Mouse (Mus musculus) embryonic facial prominence, embryonic 10.5 days (tissue): ENCODE measurements at regions not wholly inside any gene's neighbourhood (a gene's known extent, or its start where the extent isn't known, plus 50 kb on each side); places are given as distances from the start of the nearest gene placed in this dataset.

Experiments
- DNase-seq: peaks from one replicate; pipeline ENCODE4 v3.0.0-alpha.2; 2017; ENCODE audit warnings: low spot score
- H3K27ac ChIP-seq: fragments of 300-500 bp; sonication (generic); replicated peaks from 2 replicates; pipeline ENCODE4 v1.5.1; 2016; ENCODE audit warnings: mild to moderate bottlenecking
- H3K27me3 ChIP-seq: fragments of 300-500 bp; sonication (generic); replicated peaks from 2 replicates; pipeline ENCODE4 v1.6.1; 2016; ENCODE audit warnings: low read depth, mild to moderate bottlenecking; ENCODE audit not compliant: poor library complexity, severe bottlenecking
- H3K36me3 ChIP-seq: fragments of 300-500 bp; sonication (generic); replicated peaks from 2 replicates; pipeline ENCODE4 v1.6.1; 2016; ENCODE audit warnings: mild to moderate bottlenecking, moderate library complexity
- H3K4me1 ChIP-seq: fragments of 300-500 bp; sonication (generic); 2 replicates; pipeline ENCODE4 v1.6.1; 2016
- H3K4me3 ChIP-seq: fragments of 300-500 bp; sonication (generic); 2 replicates; pipeline ENCODE4 v1.5.1; 2016; ENCODE audit warnings: mild to moderate bottlenecking, moderate library complexity
- H3K9me3 ChIP-seq: fragments of 300-500 bp; sonication (generic); 2 replicates; pipeline ENCODE4 v1.6.1; 2016; ENCODE audit warnings: mild to moderate bottlenecking
- WGBS: fragments of 180-500 bp; shearing (Covaris S2); methylation state at CpG from one replicate; pipeline ENCODE4 v1.1.7; 2016; 5-methylcytosine and 5-hydroxymethylcytosine counted together

DNA sequence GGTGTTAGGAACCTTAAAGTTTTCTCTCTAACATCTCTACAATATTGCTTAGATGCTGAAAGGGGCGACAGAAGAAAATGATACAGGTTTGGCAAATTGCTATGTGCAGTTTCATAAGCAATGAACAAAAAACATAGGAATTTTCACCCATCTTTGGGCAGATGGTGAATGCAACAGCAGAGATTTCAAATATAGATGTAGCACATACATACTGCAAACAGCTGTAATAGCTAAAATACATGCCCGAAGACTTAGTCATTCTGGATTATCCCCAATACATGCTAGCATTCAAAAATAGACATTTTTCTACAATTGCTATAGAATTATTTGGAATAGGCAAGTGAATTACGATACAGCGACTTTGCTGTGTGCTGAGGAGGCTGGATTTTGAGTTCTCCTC is 544.1 kb downstream of the D3Ertd751e start:
- Histone ChIP-seq H3K36me3 (no peaks in the 10 kb centered on the region), H3K27ac (no peak overlapping the region), H3K27me3 (no peaks in the 10 kb centered on the region), H3K4me3 (no peak overlapping the region), H3K4me1 (no peaks in the 10 kb centered on the region), H3K9me3 (no peaks in the 10 kb centered on the region)
- no peak for DNase-seq
- WGBS = 90% methylated on average over 4 of the region's 4 CpGs

DNA sequence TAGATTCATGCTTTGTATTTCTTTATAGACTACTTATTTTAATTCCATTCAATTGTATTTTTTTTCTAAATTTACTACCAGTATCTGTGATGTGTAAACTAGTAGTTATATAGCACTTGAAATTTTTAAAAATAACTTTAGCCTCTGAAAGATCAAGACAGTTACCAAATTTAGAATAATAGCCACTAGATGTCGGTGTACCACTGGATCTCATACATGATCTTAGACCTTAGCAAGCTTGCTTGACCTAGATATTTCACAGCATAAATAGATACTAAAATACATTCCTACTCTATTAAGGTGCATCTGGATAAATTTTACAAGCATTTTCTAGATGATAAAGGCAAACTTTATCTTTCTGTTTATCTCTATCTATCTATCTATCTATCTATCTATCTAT is 570.0 kb downstream of the D3Ertd751e start:
- Histone ChIP-seq H3K9me3 (no peaks in the 10 kb centered on the region), H3K27me3 (no peaks in the 10 kb centered on the region), H3K4me3 (no peak overlapping the region), H3K4me1 (no peaks in the 10 kb centered on the region), H3K27ac (no peak overlapping the region), H3K36me3 (no peaks in the 10 kb centered on the region)
- DNase-seq = no peak
- 87% methylated on average over 1 of the region's 1 CpGs for WGBS

DNA sequence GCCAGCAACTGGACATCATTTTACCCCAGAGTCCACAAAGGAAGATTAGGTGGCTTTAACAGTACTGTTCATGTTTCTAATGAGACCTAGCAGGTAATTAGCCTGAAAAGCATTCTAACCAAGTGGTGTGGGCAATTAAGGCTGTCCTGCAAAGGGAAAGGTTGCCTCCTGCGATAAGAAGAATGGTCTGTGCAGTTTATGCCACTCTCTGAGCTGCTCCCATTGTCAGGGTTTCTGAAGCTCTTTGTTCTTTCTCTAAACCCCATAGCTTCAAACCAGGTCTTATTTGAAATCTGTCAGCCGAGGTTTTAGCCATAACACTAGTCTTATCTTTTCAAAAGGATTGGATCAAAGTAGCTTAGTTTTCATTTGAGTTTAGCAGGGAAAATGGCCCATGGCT is 585.3 kb downstream of the D3Ertd751e start:
- WGBS = 58% methylated on average over 2 of the region's 2 CpGs
- DNase-seq = no peak
- H3K36me3 ChIP-seq = no peaks in the 10 kb centered on the region
- no peak overlapping the region for H3K27ac ChIP-seq
- no peak overlapping the region for H3K4me3 ChIP-seq
- H3K4me1 ChIP-seq = no peaks in the 10 kb centered on the region
- H3K27me3 ChIP-seq = no peaks in the 10 kb centered on the region
- no peaks in the 10 kb centered on the region for H3K9me3 ChIP-seq

DNA sequence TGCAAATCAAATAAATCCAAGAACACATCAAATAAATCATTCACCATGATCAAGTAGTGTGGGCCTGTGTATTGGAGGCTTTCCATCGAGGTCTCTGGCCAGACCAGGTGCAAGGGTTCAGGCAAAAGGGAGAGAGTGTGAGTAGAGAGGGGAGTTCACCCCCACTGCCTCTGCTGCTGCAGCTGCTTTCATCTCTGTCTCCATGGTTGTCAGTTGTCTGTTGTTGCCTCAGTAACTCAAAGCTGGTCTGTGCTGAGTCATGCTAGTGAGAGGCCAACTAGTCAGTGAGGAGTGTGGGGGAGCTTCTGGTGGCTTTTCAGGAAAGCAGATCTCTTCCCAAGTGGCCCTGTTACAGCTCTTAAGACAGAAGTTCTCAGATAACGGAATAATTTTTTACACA is 600.4 kb downstream of the D3Ertd751e start:
- no peaks in the 10 kb centered on the region for H3K4me1 ChIP-seq
- WGBS = 73% methylated on average over 2 of the region's 2 CpGs
- H3K4me3 ChIP-seq = no peak overlapping the region
- no peaks in the 10 kb centered on the region for H3K27me3 ChIP-seq
- no peaks in the 10 kb centered on the region for H3K9me3 ChIP-seq
- H3K27ac ChIP-seq = no peak overlapping the region
- H3K36me3 ChIP-seq = no peaks in the 10 kb centered on the region
- DNase-seq = no peak

DNA sequence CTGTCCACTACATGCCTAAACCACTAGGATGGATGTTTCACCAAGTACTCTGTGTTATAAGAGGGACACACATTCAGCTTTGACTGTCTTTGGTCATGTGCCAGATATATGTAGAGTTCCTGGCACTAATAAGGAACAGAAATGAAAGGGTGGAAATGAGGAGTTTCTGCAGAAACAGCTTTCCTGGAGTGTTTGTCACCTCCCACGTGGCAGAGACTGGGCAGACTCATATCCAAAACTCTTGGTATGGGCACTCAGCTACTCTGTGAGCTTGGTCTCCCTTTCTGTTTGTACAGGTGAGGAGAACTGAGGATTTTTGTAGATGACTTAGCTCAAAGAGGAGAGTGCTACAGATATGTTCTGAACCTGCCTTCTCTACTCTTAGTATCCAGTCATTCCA is 634.4 kb downstream of the D3Ertd751e start:
- 46% methylated on average over 1 of the region's 1 CpGs for WGBS
- no peak for DNase-seq
- Histone ChIP-seq H3K27ac (no peak overlapping the region), H3K4me3 (no peak overlapping the region), H3K27me3 (no peaks in the 10 kb centered on the region), H3K36me3 (no peaks in the 10 kb centered on the region), H3K9me3 (no peaks in the 10 kb centered on the region), H3K4me1 (no peaks in the 10 kb centered on the region)

DNA sequence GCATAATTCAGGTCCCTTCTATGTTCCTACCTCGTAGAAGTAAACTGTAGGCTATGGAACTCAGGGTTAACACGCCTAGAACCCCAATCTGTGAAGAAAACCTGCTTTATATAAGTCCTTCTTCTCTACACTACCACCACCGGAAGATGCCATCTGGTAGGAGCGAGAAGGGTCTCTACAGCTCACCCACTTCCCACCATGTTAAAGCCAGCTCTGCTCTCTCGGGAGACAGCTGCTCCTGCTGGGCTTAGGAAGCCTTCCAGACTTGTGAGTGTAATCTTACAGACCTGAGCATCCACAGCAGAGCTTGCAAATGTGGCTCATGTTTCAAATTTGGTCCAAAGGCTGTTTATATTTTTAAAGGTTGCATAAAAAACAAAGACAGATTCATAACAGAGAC is 639.7 kb downstream of the D3Ertd751e start:
- Histone ChIP-seq H3K4me1 (no peaks in the 10 kb centered on the region), H3K9me3 (no peaks in the 10 kb centered on the region), H3K4me3 (no peak overlapping the region), H3K36me3 (no peaks in the 10 kb centered on the region), H3K27me3 (no peaks in the 10 kb centered on the region), H3K27ac (no peak overlapping the region)
- DNase-seq = no peak
- 77% methylated on average over 5 of the region's 5 CpGs for WGBS

DNA sequence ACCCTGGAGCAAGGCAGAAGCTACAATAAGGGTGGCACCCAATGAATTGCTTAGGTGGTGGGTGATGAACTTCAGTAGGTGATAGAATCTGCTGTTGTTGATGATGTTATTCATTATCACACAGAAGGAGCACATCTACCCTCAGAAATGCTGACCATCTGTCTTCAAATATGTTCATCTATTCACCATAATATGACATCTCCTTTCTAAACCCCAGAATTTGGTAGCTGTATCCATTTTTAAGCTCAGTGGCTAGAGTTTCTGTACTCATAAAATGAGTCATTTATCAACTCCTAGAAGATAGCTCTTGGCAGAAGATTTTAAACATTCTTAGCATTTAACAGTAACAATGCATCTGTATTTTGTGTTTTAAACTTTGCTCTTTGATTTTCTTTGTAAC is 660.3 kb downstream of the D3Ertd751e start:
- H3K27ac ChIP-seq = no peak overlapping the region
- no peaks in the 10 kb centered on the region for H3K9me3 ChIP-seq
- H3K27me3 ChIP-seq = no peaks in the 10 kb centered on the region
- no peak overlapping the region for H3K4me3 ChIP-seq
- no peak for DNase-seq
- no peaks in the 10 kb centered on the region for H3K4me1 ChIP-seq
- no peaks in the 10 kb centered on the region for H3K36me3 ChIP-seq

DNA sequence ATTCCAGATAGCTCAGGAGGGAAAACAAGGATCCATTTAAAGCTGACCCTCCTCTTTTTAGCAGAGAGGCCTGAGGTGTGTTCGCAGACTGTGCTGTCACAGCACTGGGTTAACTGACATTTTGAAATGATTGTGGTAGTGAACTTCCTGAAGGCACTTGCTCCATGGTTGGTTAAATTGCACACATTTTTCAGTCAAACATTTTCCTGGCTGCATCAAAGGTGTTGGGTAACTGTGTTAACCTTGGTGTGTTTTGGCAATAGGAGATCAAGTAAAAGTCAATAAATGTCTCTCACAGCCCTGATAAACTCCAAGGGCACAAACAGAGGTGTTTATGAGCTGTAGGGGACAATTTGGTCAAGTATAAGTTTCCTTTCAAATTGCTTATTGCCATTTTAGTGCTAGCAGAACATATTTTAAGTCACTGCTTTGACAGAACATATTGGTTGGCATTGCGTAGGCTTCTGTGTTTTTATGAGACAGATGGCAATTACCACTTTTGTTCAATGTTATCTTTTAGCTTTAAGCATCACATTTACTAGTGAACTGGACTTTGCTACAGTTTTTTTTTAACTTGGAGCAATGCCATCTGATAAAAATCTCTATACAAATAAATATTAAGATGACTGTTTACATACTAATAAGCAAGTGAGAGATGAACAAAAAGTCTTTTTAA is 666.7 kb downstream of the D3Ertd751e start:
- 90% methylated on average over 2 of the region's 2 CpGs for WGBS
- Histone ChIP-seq H3K4me3 (no peak overlapping the region), H3K27ac (no peak overlapping the region), H3K9me3 (no peaks in the 10 kb centered on the region), H3K27me3 (no peaks in the 10 kb centered on the region), H3K36me3 (no peaks in the 10 kb centered on the region), H3K4me1 (no peaks in the 10 kb centered on the region)
- no peak for DNase-seq

DNA sequence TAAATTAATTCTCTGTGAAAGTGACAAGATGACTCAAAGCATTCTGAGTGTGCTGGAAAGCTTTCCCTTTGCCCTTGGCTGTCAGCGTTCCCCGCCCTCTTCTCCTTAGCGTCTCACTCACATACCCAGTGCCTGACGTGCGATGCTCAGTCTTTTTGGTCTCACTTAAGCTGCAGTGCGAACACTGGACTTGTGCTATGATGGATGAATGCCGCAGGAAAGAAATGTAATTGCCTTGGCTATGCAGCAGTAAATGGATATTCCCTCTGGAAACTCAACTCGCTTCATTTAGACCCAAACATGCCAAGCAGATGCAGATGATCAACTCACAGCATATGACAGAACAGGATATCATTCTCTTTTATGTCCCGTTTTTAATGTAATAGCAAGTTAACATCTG is 685.0 kb downstream of the D3Ertd751e start:
- Histone ChIP-seq H3K27me3 (no peaks in the 10 kb centered on the region), H3K27ac (no peak overlapping the region), H3K9me3 (no peaks in the 10 kb centered on the region), H3K36me3 (no peaks in the 10 kb centered on the region), H3K4me3 (no peak overlapping the region), H3K4me1 (no peaks in the 10 kb centered on the region)
- DNase-seq = no peak
- 80% methylated on average over 9 of the region's 9 CpGs for WGBS

DNA sequence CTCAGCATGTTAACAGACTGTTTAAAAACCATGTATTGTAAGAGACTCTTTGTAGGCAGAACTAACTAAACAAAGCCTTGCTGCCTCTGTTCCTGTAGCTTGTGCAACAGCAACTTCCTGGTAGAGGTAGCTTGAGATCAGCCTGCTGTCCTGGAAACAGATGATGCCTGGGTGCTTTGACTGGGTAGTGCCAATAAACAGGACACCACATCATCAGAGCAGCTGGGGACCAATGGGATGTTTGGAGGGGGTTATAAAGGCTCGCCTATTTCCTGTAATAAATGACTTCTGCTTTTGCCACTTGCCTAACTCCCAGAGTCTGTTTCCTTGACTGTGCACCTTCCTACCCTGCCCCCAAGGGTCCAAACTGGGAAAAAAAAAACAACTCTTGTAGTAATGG is 707.2 kb downstream of the D3Ertd751e start:
- no peak overlapping the region for H3K27ac ChIP-seq
- no peaks in the 10 kb centered on the region for H3K4me1 ChIP-seq
- no peaks in the 10 kb centered on the region for H3K9me3 ChIP-seq
- no peaks in the 10 kb centered on the region for H3K36me3 ChIP-seq
- no peak for DNase-seq
- 78% methylated on average over 1 of the region's 1 CpGs for WGBS
- no peak overlapping the region for H3K4me3 ChIP-seq
- H3K27me3 ChIP-seq = no peaks in the 10 kb centered on the region

DNA sequence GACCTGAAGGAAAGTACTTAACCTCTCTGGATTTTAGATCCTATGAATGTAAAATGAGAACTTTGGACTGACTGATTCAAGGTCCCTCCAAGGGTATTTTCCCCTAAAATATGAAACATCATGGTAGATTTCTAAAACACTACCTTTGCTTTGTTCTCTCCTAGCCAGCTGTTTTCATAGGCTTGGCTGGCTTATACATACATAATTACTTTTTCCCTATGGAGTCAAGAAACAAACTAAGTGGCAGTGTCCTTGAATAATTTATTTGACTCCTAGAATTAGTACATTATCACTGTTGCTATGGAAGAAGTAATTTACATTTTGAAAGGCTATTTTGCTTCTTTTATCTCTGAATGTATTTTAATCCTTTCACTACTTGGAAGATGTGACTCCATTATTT is 721.9 kb downstream of the D3Ertd751e start:
- H3K4me1 ChIP-seq = no peaks in the 10 kb centered on the region
- H3K4me3 ChIP-seq = no peak overlapping the region
- H3K27ac ChIP-seq = no peak overlapping the region
- no peak for DNase-seq
- no peaks in the 10 kb centered on the region for H3K9me3 ChIP-seq
- no peaks in the 10 kb centered on the region for H3K36me3 ChIP-seq
- H3K27me3 ChIP-seq = no peaks in the 10 kb centered on the region

DNA sequence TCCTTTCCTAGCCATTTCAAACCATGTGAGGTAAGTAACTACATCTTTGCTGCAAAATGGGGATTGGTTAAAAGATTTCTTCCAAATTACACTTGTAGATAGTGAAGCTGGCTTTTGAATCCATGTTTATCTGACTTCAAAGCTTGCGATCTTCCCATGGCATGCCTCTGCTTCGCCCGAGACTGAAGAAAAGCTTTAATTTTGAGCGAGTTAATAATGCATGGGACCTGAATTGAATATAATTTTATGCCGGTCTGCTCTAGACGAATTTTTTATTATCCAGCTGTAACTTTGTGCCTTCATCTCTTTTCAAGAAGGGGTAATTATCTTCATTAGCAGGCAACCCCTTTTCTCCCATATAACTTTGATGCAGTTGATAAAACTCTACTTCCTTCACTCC is 724.7 kb downstream of the D3Ertd751e start:
- no peaks in the 10 kb centered on the region for H3K4me1 ChIP-seq
- no peaks in the 10 kb centered on the region for H3K9me3 ChIP-seq
- H3K27ac ChIP-seq = no peak overlapping the region
- DNase-seq = no peak
- H3K36me3 ChIP-seq = no peaks in the 10 kb centered on the region
- H3K27me3 ChIP-seq = no peaks in the 10 kb centered on the region
- WGBS = 86% methylated on average over 6 of the region's 6 CpGs
- H3K4me3 ChIP-seq = no peak overlapping the region

DNA sequence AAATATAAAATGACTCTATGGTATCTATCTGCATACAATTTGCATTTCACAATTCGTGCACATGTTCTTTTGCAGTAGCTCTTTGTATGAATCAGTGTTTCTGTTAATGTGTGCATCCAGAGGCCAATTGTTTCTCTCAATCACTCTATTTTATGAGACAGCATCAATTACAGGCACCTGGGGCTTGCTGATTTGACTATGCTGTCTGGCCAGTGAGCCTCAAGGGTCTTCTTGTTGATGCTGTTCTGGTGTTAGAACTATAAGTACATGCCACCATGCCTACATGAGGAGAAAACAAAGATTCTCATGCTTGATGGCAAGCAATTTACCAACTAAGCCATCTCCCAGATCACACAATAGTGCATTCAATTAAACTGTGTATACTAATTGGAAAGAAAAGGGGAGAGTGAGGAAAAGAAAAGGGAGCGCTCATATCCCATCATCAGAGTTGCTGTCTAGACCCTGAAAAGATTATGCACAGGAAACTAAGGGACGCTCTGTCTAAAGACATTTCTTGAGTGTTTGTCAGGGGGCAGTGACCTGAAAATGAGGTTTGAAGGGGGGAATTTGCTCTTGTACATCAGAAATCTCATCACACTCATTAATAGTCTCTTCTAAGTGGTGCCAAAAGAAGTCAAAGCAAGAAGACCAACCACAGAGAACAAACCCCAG is 772.6 kb downstream of the D3Ertd751e start:
- 78% methylated on average over 3 of the region's 3 CpGs for WGBS
- DNase-seq = no peak
- no peaks in the 10 kb centered on the region for H3K4me1 ChIP-seq
- no peak overlapping the region for H3K27ac ChIP-seq
- H3K4me3 ChIP-seq = no peak overlapping the region
- no peaks in the 10 kb centered on the region for H3K36me3 ChIP-seq
- H3K9me3 ChIP-seq = no peaks in the 10 kb centered on the region
- H3K27me3 ChIP-seq = no peaks in the 10 kb centered on the region
